Mouse (Mus musculus): ENCODE data around the gene Dnmt3b.

The Dnmt3b gene

DNA sequence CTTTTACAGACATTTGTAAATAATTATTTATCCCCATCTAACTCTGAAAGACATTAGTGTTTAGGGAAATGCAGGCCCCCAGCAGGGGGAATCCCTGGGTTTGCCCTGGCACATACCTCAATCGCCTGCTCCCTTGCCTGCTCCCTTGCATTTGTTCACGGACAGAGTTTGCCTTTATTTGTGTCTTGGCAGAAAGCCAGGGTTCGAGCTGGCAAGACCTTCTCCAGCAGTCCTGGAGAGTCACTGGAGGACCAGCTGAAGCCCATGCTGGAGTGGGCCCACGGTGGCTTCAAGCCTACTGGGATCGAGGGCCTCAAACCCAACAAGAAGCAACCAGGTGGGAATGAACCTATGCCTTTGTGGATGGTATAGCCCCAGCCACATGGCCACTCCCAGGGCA, 20.9 kb downstream of the Dnmt3b start:
- TF ChIP-seq GATA4 (IDR thresholded peaks at IDR 0.05; ENCODE audit: insufficient replicate concordance, low read length): no peak

DNA sequence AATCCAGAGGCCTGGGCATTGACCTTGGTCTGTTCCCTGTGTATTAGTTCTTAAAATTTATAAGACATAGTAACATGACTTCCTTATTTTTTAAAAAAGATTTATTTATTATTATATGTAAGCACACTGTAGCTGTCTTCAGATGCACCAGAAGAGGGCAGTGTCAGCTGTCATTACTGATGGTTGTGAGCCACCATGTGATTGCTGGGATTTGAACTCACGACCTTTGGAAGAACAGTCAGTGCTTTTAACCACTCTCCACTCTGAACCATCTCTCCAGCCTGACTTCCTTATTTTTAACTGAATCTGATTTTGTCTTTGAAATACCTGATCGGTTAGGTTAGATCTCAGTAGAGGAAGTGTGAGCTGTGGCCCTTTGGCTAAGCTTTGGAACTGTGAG, 23.4 kb downstream of the Dnmt3b start:
- TF ChIP-seq GATA4 (IDR thresholded peaks at IDR 0.05; ENCODE audit: insufficient replicate concordance, low read length): no peak

DNA sequence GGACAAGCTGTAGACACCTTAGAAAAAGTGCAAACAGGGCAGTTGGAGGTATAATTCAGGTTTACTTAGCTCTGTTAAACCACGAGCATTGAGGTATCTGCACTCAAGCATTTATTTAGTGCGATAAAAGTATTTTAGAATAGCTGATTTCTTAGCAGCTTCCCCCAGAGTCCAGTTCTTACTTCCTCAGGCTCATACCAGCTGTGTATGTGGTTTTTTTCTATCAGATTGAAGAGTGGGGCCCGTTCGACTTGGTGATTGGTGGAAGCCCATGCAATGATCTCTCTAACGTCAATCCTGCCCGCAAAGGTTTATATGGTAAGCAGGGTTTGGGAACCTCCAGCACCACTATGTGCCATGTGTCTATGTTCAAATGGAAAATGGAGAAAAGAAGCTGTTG, 27.7 kb downstream of the Dnmt3b start:
- TF ChIP-seq GATA4 (IDR thresholded peaks at IDR 0.05; ENCODE audit: insufficient replicate concordance, low read length): no peak

DNA sequence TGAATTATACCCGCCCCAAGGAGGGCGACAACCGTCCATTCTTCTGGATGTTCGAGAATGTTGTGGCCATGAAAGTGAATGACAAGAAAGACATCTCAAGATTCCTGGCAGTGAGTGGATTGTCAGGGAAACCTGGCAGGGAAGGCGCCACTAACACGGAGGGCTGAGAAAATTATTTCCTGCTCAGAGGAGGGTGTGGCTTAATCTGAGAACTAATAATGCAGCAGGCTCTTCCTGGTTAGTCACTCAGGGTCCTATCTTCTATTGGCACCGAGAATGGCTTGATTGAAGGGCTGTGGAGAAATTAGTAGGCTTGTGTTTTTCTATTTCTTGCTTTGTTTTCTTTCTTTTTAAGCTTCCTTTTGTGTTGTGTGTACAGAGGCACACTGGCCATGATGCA, 28.3 kb downstream of the Dnmt3b start:
- TF ChIP-seq GATA4 (IDR thresholded peaks at IDR 0.05; ENCODE audit: insufficient replicate concordance, low read length): no peak

DNA sequence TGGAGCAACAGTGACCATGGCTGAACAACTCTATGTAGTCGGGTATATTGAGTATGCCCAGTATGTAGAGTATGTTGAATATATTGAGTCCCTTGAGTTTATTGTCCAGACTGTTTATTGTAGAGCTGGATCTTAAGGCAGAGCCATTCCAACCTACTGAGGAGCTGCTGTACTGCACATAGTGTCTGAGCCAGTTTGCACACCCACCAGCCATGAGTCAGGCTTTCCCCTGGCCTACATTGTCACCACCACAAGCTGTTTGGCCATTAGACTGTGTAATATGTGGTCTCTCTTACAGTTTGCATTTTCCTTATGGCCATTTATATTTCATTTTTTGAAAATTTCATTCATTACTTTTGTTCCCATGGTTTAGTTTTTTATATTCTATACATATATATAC, 30.7 kb downstream of the Dnmt3b start:
- no peak for TF ChIP-seq GATA4 (IDR thresholded peaks at IDR 0.05; ENCODE audit: insufficient replicate concordance, low read length)

DNA sequence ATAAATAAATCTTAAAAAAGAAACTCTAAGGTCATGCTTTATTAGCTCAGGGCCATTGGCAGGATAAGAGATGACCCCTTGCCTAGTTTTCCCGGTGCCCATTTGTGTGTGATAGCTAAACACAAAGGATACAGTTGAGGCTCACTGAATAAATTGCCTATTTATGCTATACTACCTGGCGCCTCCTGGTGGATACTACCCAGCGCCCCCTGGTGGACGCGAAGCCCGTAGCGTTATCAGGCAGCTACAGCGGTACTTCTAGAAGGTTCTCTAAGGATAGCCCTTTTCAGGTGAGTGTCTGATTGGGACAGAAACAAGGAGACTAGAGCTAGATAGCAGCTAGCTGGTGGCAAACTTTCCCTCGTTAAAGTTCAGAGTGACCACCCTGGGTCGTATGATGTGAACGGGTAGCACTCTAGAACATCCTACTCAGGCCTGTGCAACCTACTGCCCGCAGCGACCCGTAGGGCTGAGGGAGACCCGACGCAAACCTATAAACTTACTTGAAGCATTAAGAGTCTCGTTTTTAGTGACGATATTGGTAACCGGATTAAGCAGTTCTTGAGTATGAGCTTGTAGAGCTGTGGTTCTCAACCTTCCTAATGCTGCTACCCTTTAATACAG, 45.3 kb downstream of the Dnmt3b start:
- no peak for TF ChIP-seq GATA4 (IDR thresholded peaks at IDR 0.05; ENCODE audit: insufficient replicate concordance, low read length)

DNA sequence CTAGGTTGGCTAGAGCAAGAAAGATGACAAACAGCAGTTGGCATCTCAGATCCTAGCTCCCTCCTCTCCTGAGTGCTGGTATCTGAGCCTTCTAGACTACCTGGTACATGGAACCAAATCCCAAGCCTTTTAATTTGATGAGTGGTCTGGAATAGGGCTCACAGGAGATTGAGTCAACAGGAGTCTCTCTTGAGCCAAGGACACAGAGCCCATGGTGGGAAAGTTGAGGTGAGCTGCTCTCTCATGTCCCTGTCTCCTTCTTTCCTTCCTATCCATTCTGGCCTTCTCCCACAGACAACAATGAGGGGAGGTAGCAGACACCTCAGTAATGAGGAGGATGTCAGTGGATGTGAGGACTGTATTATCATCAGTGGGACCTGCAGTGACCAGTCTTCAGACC, 47.1 kb downstream of the Dnmt3b start, which contains the start of gene Dnmt3c:
TSS of gene Dnmt3c (plus strand) at position 301 of the 400 bp plus-strand sequence.
- TF ChIP-seq GATA4 (IDR thresholded peaks at IDR 0.05; ENCODE audit: insufficient replicate concordance, low read length): no peak

DNA sequence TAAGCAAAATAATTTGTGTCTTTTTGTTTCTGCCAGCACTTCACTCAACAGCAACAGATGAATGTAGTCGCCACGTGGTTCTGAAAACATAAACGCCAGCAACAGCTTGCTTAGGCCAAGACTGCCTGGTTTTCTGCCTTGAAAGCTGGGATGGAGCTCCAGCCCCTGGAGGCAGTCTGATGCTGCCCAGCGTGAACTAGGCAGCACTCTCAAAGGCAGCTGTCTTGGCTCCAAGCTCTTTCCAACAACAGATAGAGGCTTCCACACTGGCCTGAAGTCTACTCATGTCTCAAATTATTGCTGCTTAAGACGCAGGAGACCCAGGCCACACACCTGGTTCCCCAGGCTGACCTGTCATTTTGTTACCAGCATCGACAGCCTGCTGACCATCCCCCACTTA, 54.1 kb downstream of the Dnmt3b start:
- TF ChIP-seq GATA4 (IDR thresholded peaks at IDR 0.05; ENCODE audit: insufficient replicate concordance, low read length): no peak

DNA sequence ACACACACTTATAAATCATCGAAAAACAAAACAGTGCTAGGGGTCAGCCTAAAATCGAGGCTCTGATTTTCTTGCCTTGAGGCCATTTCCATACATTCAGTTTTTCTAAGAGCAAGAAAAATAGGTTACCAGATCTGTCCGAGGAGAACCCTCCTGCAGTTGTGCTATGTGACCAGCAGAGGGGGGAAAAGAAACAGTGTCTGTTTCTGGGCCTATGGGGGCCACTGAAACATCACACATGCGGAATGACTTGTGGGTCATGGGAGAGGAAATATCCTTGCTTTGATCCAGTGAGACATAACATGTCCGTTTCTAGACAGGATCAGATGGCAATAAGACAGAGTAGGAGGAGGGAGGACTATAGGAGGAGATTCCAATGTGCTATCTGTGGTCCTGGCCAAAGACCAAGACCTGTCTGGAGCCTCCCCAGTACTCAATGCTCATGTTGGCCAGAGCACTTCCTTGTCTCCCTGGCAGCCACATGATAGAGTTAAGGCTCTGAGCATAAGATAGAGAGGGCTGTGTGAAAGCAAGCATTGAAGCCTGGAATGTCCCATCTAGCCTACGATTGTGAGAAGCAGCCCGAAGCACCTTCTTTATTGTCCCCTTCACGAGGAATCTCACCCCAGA, 61.6 kb downstream of the Dnmt3b start:
- TF ChIP-seq GATA4 (IDR thresholded peaks at IDR 0.05; ENCODE audit: insufficient replicate concordance, low read length): no peak

DNA sequence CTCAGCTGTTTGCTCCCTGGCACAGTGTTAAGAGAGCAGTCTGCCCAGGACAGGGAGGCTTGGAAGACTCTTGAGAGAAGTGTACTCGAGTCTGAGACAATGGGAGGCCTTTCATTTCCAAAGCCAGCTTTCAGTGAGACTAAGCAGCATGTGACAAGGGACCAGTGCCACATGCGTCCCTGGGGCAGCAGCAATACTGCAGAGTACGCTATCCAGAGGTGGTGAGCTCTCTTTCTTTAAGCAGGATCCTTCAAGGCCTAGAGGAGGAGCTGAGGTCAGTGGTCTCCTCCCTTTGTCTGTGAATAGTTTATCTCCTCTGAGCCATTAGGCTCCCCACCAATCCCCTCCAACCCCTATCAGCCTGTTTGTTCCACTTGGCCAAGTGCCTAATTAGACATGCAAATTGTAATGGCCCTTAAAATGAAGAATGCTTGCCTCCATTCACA, 63.4 kb downstream of the Dnmt3b start:
- TF ChIP-seq GATA4 (IDR thresholded peaks at IDR 0.05; ENCODE audit: insufficient replicate concordance, low read length): no peak

DNA sequence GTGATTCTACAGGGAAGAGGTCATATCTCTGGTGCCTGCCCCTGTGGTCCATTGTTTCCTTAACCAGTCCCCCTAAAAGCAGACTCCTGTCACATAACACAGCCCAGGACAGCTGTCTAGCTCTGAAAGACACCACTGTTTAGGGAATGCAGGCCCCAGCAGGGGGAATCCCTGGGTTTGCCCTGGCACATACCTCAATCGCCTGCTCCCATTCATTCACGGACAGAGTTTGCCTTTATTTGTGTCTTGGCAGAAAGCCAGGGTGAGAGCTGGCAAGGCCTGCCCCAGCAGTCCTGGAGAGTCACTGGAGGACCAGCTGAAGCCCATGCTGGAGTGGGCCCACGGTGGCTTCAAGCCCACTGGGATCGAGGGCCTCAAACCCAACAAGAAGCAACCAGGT, 64.0 kb downstream of the Dnmt3b start:
- TF ChIP-seq GATA4 (IDR thresholded peaks at IDR 0.05; ENCODE audit: insufficient replicate concordance, low read length): no peak

DNA sequence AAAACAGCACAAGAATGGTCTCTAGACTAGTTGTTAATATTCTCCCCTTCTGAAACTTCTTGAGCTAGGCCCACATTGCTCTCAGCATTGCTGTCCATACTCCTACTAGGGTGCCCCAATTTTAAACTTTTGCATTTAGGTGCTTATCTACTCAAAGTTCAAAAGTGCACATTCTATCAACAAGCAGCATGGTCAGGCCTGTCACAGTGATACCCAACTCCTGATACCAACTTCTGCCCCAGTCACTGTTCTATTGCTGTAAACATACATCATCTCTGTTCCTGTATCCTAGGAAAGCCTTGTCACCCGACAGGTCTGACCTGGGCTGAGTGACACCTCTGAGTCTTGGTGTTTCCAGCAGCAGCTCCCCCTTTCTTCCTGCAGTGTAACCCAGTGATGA, 73.8 kb downstream of the Dnmt3b start:
- TF ChIP-seq GATA4 (IDR thresholded peaks at IDR 0.05; ENCODE audit: insufficient replicate concordance, low read length): no peak

DNA sequence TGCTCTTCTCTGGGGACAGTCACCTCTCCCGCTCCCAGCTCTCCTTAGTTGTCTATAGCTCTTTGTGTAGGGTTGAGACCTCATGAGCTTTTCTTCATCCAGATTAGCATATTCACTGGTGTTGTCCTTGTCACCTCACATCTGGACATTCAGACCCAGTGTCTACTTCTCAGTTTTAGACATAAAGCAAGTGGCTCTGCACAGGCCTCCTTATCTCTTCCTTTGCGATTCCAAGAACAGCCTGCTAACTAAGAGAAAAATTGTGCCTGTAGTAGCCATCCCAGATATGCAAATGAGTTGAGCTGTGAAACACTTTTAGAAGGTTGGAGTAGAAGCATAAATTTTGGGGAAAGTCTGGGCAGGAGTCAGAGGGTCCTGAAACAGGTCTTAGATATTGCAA, 75.2 kb downstream of the Dnmt3b start:
- no peak for TF ChIP-seq GATA4 (IDR thresholded peaks at IDR 0.05; ENCODE audit: insufficient replicate concordance, low read length)

DNA sequence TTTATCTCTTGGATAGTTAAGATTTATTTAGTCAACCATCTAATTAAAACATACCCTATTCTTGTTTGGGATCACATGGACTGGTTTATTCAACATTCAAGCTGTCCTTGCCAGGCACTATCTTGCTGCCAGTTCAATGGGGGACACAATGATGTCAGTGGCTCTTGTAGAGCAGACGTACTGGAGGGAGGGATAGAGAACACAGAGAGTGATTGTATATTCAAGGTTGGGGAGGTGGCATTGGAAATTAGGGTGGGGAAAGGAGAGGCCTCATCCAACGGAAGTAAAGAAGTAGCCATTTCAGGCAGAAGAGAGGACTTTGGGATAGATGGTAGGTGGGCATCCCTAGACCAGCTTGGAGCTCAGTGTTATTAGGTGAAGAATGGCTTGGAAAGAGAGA, 75.6 kb downstream of the Dnmt3b start:
- TF ChIP-seq GATA4 (IDR thresholded peaks at IDR 0.05; ENCODE audit: insufficient replicate concordance, low read length): no peak

DNA sequence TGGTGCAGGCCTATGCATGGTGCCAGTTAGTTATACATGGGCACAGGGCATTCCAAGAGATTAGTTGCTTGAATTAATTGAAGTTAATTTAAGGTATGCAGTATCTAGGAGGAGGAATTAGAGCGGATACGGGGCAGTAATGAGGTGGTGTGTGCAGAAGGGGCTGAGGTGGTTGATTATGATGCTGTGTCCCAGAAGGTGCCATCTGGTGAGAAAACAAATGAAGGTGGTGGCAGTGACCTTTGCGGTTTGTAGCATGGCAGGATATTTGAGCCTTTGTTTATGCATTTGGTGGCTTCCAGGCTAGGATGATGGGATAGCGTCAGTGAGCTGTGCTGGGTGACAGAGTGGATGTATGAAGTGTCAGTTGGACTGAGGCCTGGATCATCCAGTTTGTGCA, 76.0 kb downstream of the Dnmt3b start:
- no peak for TF ChIP-seq GATA4 (IDR thresholded peaks at IDR 0.05; ENCODE audit: insufficient replicate concordance, low read length)

DNA sequence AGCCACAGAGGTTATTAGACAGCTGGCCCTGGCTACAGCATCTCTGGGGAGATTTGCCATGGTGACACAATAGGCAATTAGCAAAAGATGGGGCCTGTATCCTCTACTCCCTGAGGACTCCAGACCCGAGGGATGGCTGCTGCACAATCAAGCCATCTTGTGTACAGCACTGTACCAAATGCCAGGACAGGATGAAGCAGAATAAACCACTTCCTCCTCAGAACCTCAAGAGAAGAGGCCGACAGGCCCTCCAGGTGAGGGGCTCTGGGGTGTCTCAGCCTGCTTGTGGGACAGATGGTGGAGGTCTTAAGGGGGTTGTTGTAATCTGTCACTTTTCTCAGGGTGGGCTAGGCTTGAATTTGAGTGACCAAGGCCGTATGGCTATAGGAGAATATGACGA, 84.8 kb downstream of the Dnmt3b start:
- no peak for TF ChIP-seq GATA4 (IDR thresholded peaks at IDR 0.05; ENCODE audit: insufficient replicate concordance, low read length)

Data from liver, adult (tissue).